Mouse (Mus musculus) liver, adult 2 months (tissue): Measurements from ENCODE around the gene Cc2d1b.

Experiments used
- CTCF ChIP-seq: fragments of 200-500 bp; IDR thresholded peaks from 2 replicates; pipeline ENCODE4 v1.5.1; 2011; ENCODE audit warnings: low read depth, low read length, control low read depth
- POLR2A ChIP-seq: fragments of 200-500 bp; IDR thresholded peaks from 2 replicates; pipeline ENCODE4 v1.6.1; 2011; ENCODE audit warnings: low read length, control low read depth; ENCODE audit not compliant: insufficient read depth; ENCODE audit errors: extremely low read depth

GRCm38 (mm10) chr4:108593376-108593775 lies 26.4 kb upstream of the Cc2d1b start:
- TF ChIP-seq CTCF = no peak
- TF ChIP-seq POLR2A = no peak
